Mouse (Mus musculus) thymus, adult 2 months (tissue): ENCODE measurements around the gene Shisa9. TPM values are rescaled to one million over a fixed set of nuclear protein-coding genes. Genes with fewer than 3 reads are reported as not detected.

Source experiments
- DNase-seq: peaks from one replicate; pipeline ENCODE4 v3.0.0; 2021
- H3K27ac ChIP-seq: fragments of 200-500 bp; 2 replicates; pipeline ENCODE4 v1.5.1; 2012; ENCODE audit warnings: low read length, control low read depth; ENCODE audit not compliant: control insufficient read depth, insufficient read depth
- H3K27me3 ChIP-seq: fragments of 200-500 bp; 2 replicates; pipeline ENCODE4 v1.6.1; 2012; ENCODE audit warnings: mild to moderate bottlenecking, low read length, moderate library complexity, mixed read lengths; ENCODE audit not compliant: control insufficient read depth, insufficient read depth
- H3K36me3 ChIP-seq: fragments of 200-500 bp; 2 replicates; pipeline ENCODE4 v1.6.1; 2012; ENCODE audit warnings: mild to moderate bottlenecking, low read length, moderate library complexity; ENCODE audit not compliant: control insufficient read depth, insufficient read depth
- H3K4me1 ChIP-seq: fragments of 200-500 bp; replicated peaks from 2 replicates; pipeline ENCODE4 v1.6.1; 2012; ENCODE audit warnings: low read length; ENCODE audit not compliant: control insufficient read depth, insufficient read depth
- H3K4me3 ChIP-seq: fragments of 200-500 bp; 2 replicates; pipeline ENCODE4 v1.5.1; 2012; ENCODE audit warnings: mild to moderate bottlenecking, low read length, control low read depth, moderate library complexity; ENCODE audit not compliant: control insufficient read depth, insufficient read depth
- CTCF ChIP-seq: fragments of 200-500 bp; IDR thresholded peaks from 2 replicates; pipeline ENCODE4 v1.5.1; 2012; ENCODE audit warnings: mild to moderate bottlenecking, control low read depth, low read length, moderate library complexity, borderline replicate concordance; ENCODE audit not compliant: control insufficient read depth, poor library complexity, insufficient read depth; ENCODE audit errors: extremely low read depth
- POLR2A ChIP-seq: fragments of 200-500 bp; IDR thresholded peaks from 2 replicates; pipeline ENCODE4 v1.6.1; 2012; ENCODE audit warnings: mild to moderate bottlenecking, low read length, control low read depth, moderate library complexity; ENCODE audit not compliant: control insufficient read depth, poor library complexity, insufficient read depth; ENCODE audit errors: extremely low read depth
- WGBS: fragments of 180-500 bp; shearing (Covaris S2); methylation state at CpG from one replicate; pipeline ENCODE4 v1.1.7; 2018; 5-methylcytosine and 5-hydroxymethylcytosine counted together
- polyA plus RNA-seq: library from polyadenylated mRNA; depleted of rRNA; stranded (reverse); fragments of >200 nt; gene quantifications from 2 replicates; pipeline ENCODE4 v1.2.3, GENCODE M21; 2012

Gene Shisa9
- polyA plus RNA-seq, 1 experiment: 1.3 TPM

DNA sequence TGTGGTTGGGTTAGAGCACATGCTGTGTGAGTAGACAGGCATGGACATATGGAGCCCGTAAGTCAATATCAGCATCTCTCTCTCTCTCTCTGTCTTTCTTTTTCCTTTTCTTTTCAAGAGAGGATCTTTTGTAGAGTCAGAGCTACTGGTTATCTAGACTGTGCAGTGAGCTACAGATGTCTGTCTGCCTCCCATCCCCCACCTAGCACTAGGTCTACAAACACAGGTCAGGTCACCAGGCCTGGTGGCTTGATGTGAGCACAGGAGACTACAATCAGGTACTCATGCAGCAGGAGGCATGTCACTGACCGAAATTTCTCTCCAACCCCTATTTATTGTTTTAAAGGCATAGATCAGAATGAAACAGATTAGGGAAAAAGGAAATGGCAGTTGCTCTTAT, 219.1 kb downstream of the Shisa9 start:
- Histone ChIP-seq H3K4me1 (no peaks in the 10 kb centered on the region), H3K36me3 (no peaks in the 10 kb centered on the region), H3K27ac (no peak overlapping the region), H3K27me3 (no peaks in the 10 kb centered on the region), H3K4me3 (no peak overlapping the region)
- TF ChIP-seq CTCF: no peak
- TF ChIP-seq POLR2A: no peak
- no peak for DNase-seq
- WGBS: 85% methylated on average over 2 of the region's 2 CpGs

DNA sequence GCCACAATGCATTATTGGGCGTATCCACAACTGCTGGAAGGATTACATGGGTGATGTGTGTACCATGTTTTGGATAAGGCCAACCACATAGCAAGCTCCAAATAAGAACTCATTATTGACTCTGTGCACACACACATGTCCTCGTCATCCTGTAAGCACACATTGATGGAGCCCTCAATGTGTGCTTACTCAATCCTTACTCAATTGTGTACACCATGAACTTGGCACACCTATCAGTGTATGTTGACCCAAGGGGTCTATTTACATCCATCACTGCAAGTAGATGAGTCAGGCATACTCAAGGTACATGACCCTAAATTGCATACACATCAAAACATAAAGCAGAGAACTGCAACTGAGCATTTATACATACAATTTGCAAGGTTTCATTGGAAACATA, 220.5 kb downstream of the Shisa9 start:
- TF ChIP-seq POLR2A: no peak
- no peak for TF ChIP-seq CTCF
- 97% methylated on average over 2 of the region's 2 CpGs for WGBS
- Histone ChIP-seq H3K27ac (no peak overlapping the region), H3K27me3 (no peaks in the 10 kb centered on the region), H3K4me1 (no peaks in the 10 kb centered on the region), H3K36me3 (no peaks in the 10 kb centered on the region), H3K4me3 (no peak overlapping the region)
- no peak for DNase-seq

DNA sequence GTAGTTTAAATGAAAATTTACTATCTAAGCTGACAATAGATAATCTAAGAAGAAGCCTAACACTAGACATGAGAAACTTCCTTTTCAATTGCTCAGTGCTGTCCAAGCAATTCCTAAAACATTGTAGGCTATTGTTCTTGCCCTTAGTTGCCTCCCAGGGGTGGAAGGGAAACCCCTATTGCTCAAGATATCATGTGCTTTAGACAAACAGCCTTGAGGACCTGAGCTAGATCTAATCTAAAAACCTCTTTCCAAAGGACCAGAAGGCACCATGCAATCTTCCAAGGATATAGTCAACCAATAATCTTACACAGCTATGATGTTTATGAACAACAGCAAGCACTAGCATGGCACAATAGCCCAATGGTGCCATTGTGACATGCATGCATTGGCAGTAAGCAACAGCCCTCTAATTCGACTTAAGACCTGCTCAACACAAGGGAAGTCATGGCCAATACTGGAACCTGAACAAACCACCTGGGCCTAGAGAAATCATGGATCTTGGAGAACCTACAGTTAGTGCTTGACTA, 222.6 kb downstream of the Shisa9 start:
- Histone ChIP-seq H3K27ac (no peak overlapping the region), H3K27me3 (no peaks in the 10 kb centered on the region), H3K4me3 (no peak overlapping the region), H3K36me3 (no peaks in the 10 kb centered on the region), H3K4me1 (no peaks in the 10 kb centered on the region)
- 86% methylated on average over 1 of the region's 1 CpGs for WGBS
- DNase-seq: no peak
- no peak for TF ChIP-seq CTCF
- no peak for TF ChIP-seq POLR2A

DNA sequence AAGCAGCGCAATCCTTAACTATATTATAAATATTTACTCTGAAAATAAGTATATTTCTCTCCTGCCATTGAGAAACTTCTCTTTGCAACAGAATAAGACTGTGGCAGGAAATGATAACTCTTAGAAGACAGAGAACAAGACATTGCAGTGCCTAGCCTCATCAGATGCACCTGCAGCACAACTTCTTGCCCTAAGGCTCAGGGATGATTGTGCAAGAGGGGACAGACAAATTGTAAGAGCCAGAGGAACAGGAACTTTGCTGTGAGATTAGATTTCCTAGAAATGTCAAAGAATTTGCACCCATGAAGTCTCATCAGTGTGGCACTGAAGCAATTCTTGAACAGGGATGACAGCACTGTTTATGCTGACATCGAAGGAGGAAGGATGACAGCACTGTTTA, 223.0 kb downstream of the Shisa9 start:
- no peaks in the 10 kb centered on the region for H3K27me3 ChIP-seq
- no peaks in the 10 kb centered on the region for H3K36me3 ChIP-seq
- no peak overlapping the region for H3K27ac ChIP-seq
- H3K4me3 ChIP-seq: no peak overlapping the region
- no peak for DNase-seq
- no peaks in the 10 kb centered on the region for H3K4me1 ChIP-seq
- TF ChIP-seq POLR2A: no peak
- no peak for TF ChIP-seq CTCF
- 82% methylated on average over 2 of the region's 2 CpGs for WGBS

DNA sequence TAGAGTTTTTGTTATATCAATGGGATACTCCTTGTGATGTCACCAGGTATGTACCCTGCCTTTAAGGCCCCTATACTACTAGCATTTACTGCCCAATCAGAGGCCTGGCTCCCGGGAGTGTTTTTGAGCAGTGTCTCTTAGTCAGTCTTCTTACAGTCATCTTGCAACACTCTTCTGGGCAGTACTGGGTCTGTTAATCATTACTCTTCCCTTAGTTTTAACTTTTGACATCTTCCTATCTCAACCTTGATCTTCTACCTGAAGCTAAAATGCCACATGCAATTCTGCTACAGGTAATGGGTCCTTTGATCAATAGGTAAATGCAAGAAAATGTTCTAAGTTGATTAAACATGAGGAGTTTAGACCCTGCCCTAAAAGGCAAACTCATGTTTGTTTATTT, 225.4 kb downstream of the Shisa9 start:
- TF ChIP-seq POLR2A (no peak), CTCF (no peak)
- Histone ChIP-seq H3K36me3 (no peaks in the 10 kb centered on the region), H3K27me3 (no peaks in the 10 kb centered on the region), H3K27ac (no peak overlapping the region), H3K4me1 (no peaks in the 10 kb centered on the region), H3K4me3 (no peak overlapping the region)
- DNase-seq: no peak
- 95% methylated on average over 1 of the region's 1 CpGs for whole genome bisulfite sequencing

DNA sequence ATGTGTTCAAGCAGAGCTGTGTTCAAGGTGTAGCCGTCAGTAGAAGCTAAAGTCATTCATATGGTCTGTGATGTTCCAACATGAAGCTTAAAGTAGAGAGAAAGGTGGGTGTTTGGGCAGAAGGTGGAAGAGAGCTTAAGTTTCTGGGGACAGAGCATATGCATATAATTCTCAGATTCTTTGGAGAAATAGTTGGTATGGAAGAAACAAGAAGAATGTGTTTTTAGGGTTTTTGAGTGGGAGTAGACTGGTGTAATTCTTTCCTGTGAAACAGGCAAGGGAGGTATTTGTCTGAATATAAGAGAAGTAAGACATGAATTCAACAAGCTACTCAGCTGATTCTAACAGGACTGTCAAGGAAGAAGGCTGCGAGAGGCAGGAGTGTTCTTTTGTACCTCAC, 225.9 kb downstream of the Shisa9 start:
- DNase-seq: no peak
- Histone ChIP-seq H3K36me3 (no peaks in the 10 kb centered on the region), H3K4me3 (no peak overlapping the region), H3K4me1 (no peaks in the 10 kb centered on the region), H3K27ac (no peak overlapping the region), H3K27me3 (no peaks in the 10 kb centered on the region)
- TF ChIP-seq POLR2A (no peak), CTCF (no peak)
- WGBS: over 99% methylated on average over 2 of the region's 2 CpGs

DNA sequence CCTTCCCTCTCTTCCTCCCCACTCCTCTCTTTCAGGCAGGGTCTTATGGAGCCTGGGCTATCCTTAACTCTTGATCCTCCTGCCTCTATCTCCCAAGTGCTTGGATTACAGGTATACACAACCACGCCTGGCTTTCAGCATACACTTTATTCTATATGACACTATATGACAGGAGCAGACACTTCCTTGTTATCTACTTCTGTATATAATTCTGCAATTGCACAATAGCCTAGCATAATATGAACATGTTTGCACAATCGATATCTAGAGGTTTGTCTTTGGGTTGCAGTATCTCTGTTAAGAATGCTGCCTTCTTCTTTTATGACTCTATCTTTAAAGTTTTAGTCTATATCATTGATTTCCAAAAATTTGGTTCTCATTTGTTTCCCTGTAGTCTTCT, 230.1 kb downstream of the Shisa9 start:
- TF ChIP-seq CTCF (no peak), POLR2A (no peak)
- H3K36me3 ChIP-seq: no peaks in the 10 kb centered on the region
- WGBS: 92% methylated on average over 2 of the region's 2 CpGs
- no peak for DNase-seq
- H3K27me3 ChIP-seq: no peaks in the 10 kb centered on the region
- H3K4me1 ChIP-seq: no peaks in the 10 kb centered on the region
- no peak overlapping the region for H3K27ac ChIP-seq
- H3K4me3 ChIP-seq: no peak overlapping the region
